Mouse (Mus musculus): Measurements from ENCODE around the gene Lhx1.

Gene Lhx1

DNA sequence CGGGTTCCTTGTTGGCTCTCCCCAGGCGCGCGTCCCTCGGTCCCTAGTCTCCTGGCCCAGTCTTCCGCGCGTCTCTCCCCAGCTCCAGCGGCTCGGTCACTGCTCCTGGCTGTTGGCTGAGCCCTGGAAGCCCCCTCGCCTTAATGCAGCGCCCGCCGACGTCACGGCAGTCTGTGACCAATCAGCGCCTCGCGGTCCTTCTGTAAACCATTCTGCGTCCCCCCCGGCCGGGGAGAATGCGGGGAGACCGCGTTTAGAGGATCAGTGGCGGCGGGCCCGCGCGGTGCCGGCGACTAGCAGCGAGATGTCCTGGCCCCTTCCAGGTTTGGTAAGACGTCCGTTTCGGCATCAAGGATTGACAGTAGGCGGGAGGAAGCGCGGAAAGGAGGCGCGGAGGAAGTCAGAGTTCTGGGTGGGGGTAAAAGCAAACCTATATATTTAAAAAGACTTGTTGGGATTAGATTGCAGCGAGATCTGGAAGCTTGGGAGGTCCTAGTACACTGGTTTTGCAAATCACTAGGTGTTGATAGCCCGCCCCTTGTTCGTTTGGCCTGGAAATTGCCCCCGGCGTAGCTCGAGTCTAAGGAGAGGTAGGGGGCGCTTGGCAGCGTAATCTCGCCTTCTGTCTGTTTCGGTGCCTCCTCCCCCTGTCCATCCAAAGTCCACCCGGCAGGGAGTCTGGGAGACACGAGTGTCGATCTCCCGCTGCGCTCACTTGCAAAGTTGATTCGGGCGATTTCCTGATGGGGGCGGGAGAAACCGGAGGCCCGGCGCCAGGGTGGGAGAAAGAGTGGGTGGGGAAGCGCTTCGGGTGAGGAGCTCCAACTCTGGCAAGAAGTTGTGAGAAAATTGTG lies at the start of gene Lhx1:
Gene Lhx1, minus strand, starts transcription at position 115 of the 854 bp plus-strand sequence.
- no peak for DNase-seq (ENCODE audit: low read depth, low spot score)

DNA sequence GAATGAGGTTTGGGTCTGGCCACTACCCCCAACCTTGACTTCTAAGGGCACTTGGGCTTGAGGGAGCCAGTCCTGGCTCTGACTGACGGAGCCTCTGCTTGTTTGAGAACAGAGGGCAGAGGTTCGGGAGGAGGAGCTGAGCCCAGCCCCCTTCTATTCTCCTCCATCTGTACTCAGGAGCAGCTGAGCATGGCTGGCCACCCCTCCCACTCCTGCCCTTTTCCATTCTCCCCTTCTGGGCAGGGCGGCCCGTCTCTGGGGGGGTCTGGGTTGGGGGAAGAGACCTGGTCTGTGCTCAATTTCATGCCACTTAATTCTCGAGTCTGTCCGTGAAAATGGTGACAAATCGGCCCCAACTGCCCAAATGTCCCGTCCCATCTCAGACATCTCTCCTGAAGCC lies 49.5 kb upstream of the Lhx1 start:
- DNase-seq (ENCODE audit: low read depth, low spot score), result no peak

- DNase-seq (ENCODE audit: low read depth, low spot score), result no peak
These were observed 48.3 kb upstream of the Lhx1 start for GRCm38 (mm10) chr11:84573637-84574036.

GRCm38 (mm10) chr11:84570812-84571211 lies 45.5 kb upstream of the Lhx1 start:
- DNase-seq (ENCODE audit: low read depth, low spot score), result no peak

- no peak for DNase-seq (ENCODE audit: low read depth, low spot score)
These were observed 45.1 kb upstream of the Lhx1 start for GRCm38 (mm10) chr11:84570392-84570791.

DNA sequence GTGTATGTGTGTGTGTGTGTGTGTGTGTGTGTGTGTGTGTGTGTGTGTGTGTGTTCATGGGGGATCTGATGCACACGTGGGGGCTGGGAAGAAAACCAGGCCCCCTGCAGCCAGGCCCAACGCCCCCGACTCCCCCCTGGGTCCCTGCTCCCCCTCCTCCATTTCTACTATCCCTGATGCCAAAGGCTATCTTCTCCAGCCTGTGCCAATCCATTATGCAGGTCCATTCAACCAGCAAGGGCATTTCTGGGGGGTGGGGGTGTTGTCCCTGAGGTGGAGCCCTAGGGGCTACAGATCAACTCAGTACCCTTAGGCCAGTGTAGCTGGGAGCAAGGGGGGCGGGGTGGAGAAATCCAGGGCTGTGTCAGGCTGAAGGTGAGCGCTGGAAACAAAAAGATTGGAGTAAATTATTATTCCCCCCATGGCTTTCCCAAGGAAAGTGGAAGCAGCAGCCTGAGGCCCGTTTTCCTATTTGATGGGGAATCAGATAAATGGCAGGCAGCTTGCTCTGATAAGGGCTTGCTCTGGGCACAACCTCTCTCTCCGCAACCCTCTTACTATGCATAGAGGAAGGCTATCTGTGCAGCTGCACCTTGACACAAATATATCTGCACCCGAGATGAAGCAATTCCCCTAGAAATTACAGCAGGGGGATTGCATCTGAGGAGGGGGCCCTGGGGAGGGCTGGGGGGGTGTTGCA lies 43.9 kb upstream of the Lhx1 start:
- DNase-seq (ENCODE audit: low read depth, low spot score), result no peak

DNA sequence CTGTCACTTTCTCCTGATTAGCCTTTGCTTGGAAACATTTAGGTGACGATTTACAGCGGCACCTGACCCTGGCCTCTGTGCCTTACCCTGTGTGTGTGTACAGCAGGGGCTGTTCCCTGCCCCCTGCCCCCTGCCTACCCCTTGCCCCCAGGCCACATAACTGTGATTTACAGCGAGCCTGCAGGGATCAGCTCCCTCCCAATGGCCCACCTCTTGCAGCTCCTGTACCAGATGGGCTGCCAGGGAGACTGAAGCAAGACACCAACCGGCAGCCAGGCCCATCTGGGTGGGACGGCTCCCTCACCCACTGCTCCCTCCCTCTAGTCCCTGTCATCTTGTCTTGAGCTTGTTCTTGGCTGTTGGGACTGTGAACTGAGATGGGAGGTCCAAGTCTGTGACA lies 43.1 kb upstream of the Lhx1 start:
- no peak for DNase-seq (ENCODE audit: low read depth, low spot score)

GRCm38 (mm10) chr11:84566691-84567090 lies 41.4 kb upstream of the Lhx1 start:
- DNase-seq (ENCODE audit: low read depth, low spot score), result no peak

DNA sequence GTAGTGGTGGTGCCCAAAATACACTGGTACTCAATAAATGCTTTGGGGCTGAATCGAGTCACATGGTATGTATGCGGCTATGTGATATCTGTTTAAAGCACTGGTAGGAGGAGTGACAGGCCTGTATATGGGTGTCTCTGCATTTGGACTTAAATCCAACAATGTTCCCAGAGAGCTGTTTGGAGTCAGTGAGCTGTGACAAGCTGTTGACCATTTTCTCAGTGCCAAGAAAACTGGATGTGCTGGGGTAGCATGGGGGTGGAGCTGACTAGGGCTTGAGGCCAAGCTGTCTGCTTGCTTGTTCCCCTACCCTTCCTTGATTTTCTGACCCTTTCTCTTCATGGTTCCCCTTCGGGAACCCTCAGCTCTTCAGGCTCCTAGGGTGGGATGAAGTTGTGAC lies 39.9 kb upstream of the Lhx1 start:
- no peak for DNase-seq (ENCODE audit: low read depth, low spot score)

- DNase-seq (ENCODE audit: low read depth, low spot score), result no peak
These were observed 38.0 kb upstream of the Lhx1 start for GRCm38 (mm10) chr11:84563360-84563759.

- DNase-seq (ENCODE audit: low read depth, low spot score), result no peak
These were observed 37.5 kb upstream of the Lhx1 start for GRCm38 (mm10) chr11:84562758-84563347.

DNA sequence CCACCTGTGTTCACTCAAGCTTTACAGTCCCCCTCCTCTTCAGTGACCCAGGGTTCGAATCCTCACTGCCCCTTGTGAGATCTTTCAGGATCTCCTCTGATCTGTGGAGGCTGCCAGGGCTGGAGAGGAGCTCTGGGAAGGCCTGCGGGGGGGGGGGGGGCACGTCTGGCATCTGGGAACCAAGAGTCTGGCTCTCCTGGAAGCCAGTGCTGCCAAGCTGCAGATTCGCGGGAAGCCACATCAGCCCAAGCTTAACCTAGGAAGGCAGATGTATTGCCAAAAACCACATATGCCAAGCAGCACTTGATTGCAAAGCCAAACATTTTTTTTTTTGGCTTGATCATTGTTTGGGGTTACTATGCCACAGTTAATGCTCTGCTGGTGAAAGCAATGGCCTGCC lies 36.2 kb upstream of the Lhx1 start:
- no peak for DNase-seq (ENCODE audit: low read depth, low spot score)

- no peak for DNase-seq (ENCODE audit: low read depth, low spot score)
These were observed 28.6 kb upstream of the Lhx1 start for GRCm38 (mm10) chr11:84553821-84554450.

GRCm38 (mm10) chr11:84551296-84551695 lies 26.0 kb upstream of the Lhx1 start:
- DNase-seq (ENCODE audit: low read depth, low spot score), result no peak

DNA sequence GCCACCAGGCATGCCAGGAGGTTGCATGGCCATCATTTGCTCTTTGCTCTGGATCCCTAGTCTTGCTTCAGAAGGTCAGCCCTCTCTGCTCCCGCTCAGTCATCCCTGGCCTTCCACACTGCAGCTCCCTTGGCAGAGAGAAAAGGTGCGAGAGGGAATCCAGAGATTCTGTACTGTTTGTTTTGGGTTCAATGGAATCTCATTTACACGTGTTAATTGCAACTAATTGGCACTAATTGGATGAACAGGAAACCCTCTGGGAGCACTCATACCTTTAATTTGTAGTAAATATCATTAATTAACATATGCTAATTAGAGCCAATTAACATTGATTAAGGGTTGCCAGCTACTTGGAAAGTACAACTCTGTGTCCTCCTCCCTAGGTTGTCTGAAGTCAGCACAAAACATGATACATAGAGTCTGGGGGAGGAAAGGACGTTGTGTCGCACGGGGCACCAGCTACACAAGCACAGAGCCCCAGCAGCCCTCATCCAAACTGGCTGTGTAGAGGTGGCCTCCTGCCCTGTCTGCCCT lies 24.0 kb upstream of the Lhx1 start:
- DNase-seq (ENCODE audit: low read depth, low spot score), result no peak

DNA sequence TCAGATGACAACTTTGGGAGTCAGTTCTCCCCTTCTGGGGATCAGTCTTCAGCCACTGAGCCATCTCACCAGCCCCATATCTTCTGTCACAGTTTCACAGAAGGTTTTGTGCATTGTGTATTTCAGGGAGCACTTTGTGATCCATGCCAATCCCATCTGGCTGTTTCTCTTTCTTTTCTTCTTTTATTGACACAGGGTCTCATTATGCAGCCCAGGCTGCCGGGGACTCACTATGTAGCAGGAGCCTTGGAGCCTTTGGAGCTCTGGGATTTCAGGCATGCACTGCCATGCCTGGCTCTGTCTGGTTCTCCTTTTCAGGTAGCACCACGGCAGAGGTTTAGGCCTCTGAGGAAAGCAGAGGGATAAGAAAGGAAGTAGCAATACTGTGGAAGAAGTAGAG lies 23.0 kb upstream of the Lhx1 start:
- no peak for DNase-seq (ENCODE audit: low read depth, low spot score)

- no peak for DNase-seq (ENCODE audit: low read depth, low spot score)
These were observed 14.6 kb upstream of the Lhx1 start for GRCm38 (mm10) chr11:84539981-84540380.

- no peak for DNase-seq (ENCODE audit: low read depth, low spot score)
These were observed 4.7 kb upstream of the Lhx1 start for GRCm38 (mm10) chr11:84529797-84530703.

- no peak for DNase-seq (ENCODE audit: low read depth, low spot score)
These were observed 3.9 kb upstream of the Lhx1 start for GRCm38 (mm10) chr11:84529143-84529755.

All from brain, embryonic 18.5 days (tissue).